Mouse (Mus musculus): ENCODE results near the gene Echdc3. TPM values are rescaled to one million over a fixed set of nuclear protein-coding genes. Genes with fewer than 3 reads are reported as not detected.
A peak's percentile ranks its signal among the peaks of the same experiment; 100 is the strongest.

Echdc3 gene
- total RNA-seq, 1 experiment from 2014 or later = 1.9 TPM

GRCm38 (mm10) chr2:6188891-6189674 is 23.8 kb downstream of the Echdc3 start:
- peak; percentile 27 to 34; a peak in 3 of 4 replicates for ATAC-seq (replicated peaks in 1 of 2; ENCODE audit: insufficient read depth in 1 of 2, low FRiP score in 2 of 2, low TSS enrichment in 1 of 2, low read depth in 1 of 2, poor library complexity in 2 of 2, severe bottlenecking in 2 of 2)

- ATAC-seq (replicated peaks in 1 of 2; ENCODE audit: insufficient read depth in 1 of 2, low FRiP score in 2 of 2, low TSS enrichment in 1 of 2, low read depth in 1 of 2, poor library complexity in 2 of 2, severe bottlenecking in 2 of 2) = no peak
Observed at GRCm38 (mm10) chr2:6187418-6187817, 25.4 kb downstream of the Echdc3 start.

GRCm38 (mm10) chr2:6186913-6187312 is 25.9 kb downstream of the Echdc3 start:
- ATAC-seq (replicated peaks in 1 of 2; ENCODE audit: insufficient read depth in 1 of 2, low FRiP score in 2 of 2, low TSS enrichment in 1 of 2, low read depth in 1 of 2, poor library complexity in 2 of 2, severe bottlenecking in 2 of 2) = no peak

- peak in 1 of 2 experiments; percentile 56; a peak in 1 of 4 replicates for ATAC-seq (replicated peaks in 1 of 2; ENCODE audit: insufficient read depth in 1 of 2, low FRiP score in 2 of 2, low TSS enrichment in 1 of 2, low read depth in 1 of 2, poor library complexity in 2 of 2, severe bottlenecking in 2 of 2)
Observed at GRCm38 (mm10) chr2:6179749-6180117, 33.1 kb downstream of the Echdc3 start.

- ATAC-seq (replicated peaks in 1 of 2; ENCODE audit: insufficient read depth in 1 of 2, low FRiP score in 2 of 2, low TSS enrichment in 1 of 2, low read depth in 1 of 2, poor library complexity in 2 of 2, severe bottlenecking in 2 of 2) = no peak
Observed at GRCm38 (mm10) chr2:6178901-6179748, 33.7 kb downstream of the Echdc3 start.

- no peak for ATAC-seq (replicated peaks in 1 of 2; ENCODE audit: insufficient read depth in 1 of 2, low FRiP score in 2 of 2, low TSS enrichment in 1 of 2, low read depth in 1 of 2, poor library complexity in 2 of 2, severe bottlenecking in 2 of 2)
Observed at GRCm38 (mm10) chr2:6173013-6173412, 39.8 kb downstream of the Echdc3 start.

- ATAC-seq (replicated peaks in 1 of 2; ENCODE audit: insufficient read depth in 1 of 2, low FRiP score in 2 of 2, low TSS enrichment in 1 of 2, low read depth in 1 of 2, poor library complexity in 2 of 2, severe bottlenecking in 2 of 2) = no peak
Observed at GRCm38 (mm10) chr2:6168560-6168959, 44.3 kb downstream of the Echdc3 start.

GRCm38 (mm10) chr2:6167843-6168558 is 44.8 kb downstream of the Echdc3 start:
- ATAC-seq (replicated peaks in 1 of 2; ENCODE audit: insufficient read depth in 1 of 2, low FRiP score in 2 of 2, low TSS enrichment in 1 of 2, low read depth in 1 of 2, poor library complexity in 2 of 2, severe bottlenecking in 2 of 2) = peak; percentile 37 to 68; a peak in 2 of 4 replicates

- ATAC-seq (replicated peaks in 1 of 2; ENCODE audit: insufficient read depth in 1 of 2, low FRiP score in 2 of 2, low TSS enrichment in 1 of 2, low read depth in 1 of 2, poor library complexity in 2 of 2, severe bottlenecking in 2 of 2) = no peak; a peak in 1 of 4 replicates
Observed at GRCm38 (mm10) chr2:6165771-6166170, 47.1 kb downstream of the Echdc3 start.

GRCm38 (mm10) chr2:6164606-6165290 is 48.1 kb downstream of the Echdc3 start:
- no peak for ATAC-seq (replicated peaks in 1 of 2; ENCODE audit: insufficient read depth in 1 of 2, low FRiP score in 2 of 2, low TSS enrichment in 1 of 2, low read depth in 1 of 2, poor library complexity in 2 of 2, severe bottlenecking in 2 of 2)

- ATAC-seq (replicated peaks in 1 of 2; ENCODE audit: insufficient read depth in 1 of 2, low FRiP score in 2 of 2, low TSS enrichment in 1 of 2, low read depth in 1 of 2, poor library complexity in 2 of 2, severe bottlenecking in 2 of 2) = peak; percentile 79 to 88
Observed at GRCm38 (mm10) chr2:6162366-6163040, 50.3 kb downstream of the Echdc3 start.

GRCm38 (mm10) chr2:6159735-6160134 is 53.1 kb downstream of the Echdc3 start:
- no peak for ATAC-seq (replicated peaks in 1 of 2; ENCODE audit: insufficient read depth in 1 of 2, low FRiP score in 2 of 2, low TSS enrichment in 1 of 2, low read depth in 1 of 2, poor library complexity in 2 of 2, severe bottlenecking in 2 of 2)

GRCm38 (mm10) chr2:6159219-6159618 is 53.6 kb downstream of the Echdc3 start:
- no peak for ATAC-seq (replicated peaks in 1 of 2; ENCODE audit: insufficient read depth in 1 of 2, low FRiP score in 2 of 2, low TSS enrichment in 1 of 2, low read depth in 1 of 2, poor library complexity in 2 of 2, severe bottlenecking in 2 of 2)

- no peak for ATAC-seq (replicated peaks in 1 of 2; ENCODE audit: insufficient read depth in 1 of 2, low FRiP score in 2 of 2, low TSS enrichment in 1 of 2, low read depth in 1 of 2, poor library complexity in 2 of 2, severe bottlenecking in 2 of 2)
Observed at GRCm38 (mm10) chr2:6157635-6158034, 55.2 kb downstream of the Echdc3 start.

- ATAC-seq (replicated peaks in 1 of 2; ENCODE audit: insufficient read depth in 1 of 2, low FRiP score in 2 of 2, low TSS enrichment in 1 of 2, low read depth in 1 of 2, poor library complexity in 2 of 2, severe bottlenecking in 2 of 2) = no peak
Observed at GRCm38 (mm10) chr2:6157208-6157607, 55.6 kb downstream of the Echdc3 start.

GRCm38 (mm10) chr2:6149801-6150200 is 63.0 kb downstream of the Echdc3 start:
- no peak for ATAC-seq (replicated peaks in 1 of 2; ENCODE audit: insufficient read depth in 1 of 2, low FRiP score in 2 of 2, low TSS enrichment in 1 of 2, low read depth in 1 of 2, poor library complexity in 2 of 2, severe bottlenecking in 2 of 2)

- no peak for ATAC-seq (replicated peaks in 1 of 2; ENCODE audit: insufficient read depth in 1 of 2, low FRiP score in 2 of 2, low TSS enrichment in 1 of 2, low read depth in 1 of 2, poor library complexity in 2 of 2, severe bottlenecking in 2 of 2)
Observed at GRCm38 (mm10) chr2:6146901-6147300, 65.9 kb downstream of the Echdc3 start.
